Mouse (Mus musculus): ENCODE data around the gene Mypn. TPM values are rescaled to one million over a fixed set of nuclear protein-coding genes. Genes with fewer than 3 reads are reported as not detected.
A peak's percentile ranks its signal among the peaks of the same experiment; 100 is the strongest.

Gene Mypn
- polyA plus RNA-seq, 1 experiment from 2014 or later, result 0.12 TPM

DNA sequence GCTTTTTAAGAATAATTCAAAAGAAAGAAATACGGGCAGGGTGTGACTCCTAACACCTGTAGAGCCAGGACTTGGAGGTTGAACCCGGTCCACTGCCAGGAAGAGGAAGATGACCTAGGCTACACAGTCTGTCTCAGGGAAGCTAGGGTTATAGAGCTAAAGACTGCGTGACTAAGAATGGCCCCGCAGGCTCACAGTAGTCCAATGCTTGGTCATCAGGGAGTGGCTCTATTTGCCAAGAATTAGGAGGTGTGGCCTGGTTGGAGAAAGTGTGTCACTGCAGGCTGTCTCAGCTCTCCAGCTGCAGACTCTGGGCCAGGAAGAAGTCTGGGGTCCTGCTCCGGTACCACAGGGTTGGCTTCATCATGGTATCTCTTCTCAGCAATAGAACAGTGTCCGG is 32.9 kb upstream of the Mypn start:
- peak; percentile 90 for ATAC-seq (ENCODE audit: low FRiP score, low TSS enrichment)
- TF ChIP-seq EP300 (optimal IDR thresholded peaks at IDR 0.05) (no peak), CTCF (IDR thresholded peaks at IDR 0.05; ENCODE audit: low read depth) (no peak)
- H3K27ac ChIP-seq (replicated peaks), result no peak overlapping the region

DNA sequence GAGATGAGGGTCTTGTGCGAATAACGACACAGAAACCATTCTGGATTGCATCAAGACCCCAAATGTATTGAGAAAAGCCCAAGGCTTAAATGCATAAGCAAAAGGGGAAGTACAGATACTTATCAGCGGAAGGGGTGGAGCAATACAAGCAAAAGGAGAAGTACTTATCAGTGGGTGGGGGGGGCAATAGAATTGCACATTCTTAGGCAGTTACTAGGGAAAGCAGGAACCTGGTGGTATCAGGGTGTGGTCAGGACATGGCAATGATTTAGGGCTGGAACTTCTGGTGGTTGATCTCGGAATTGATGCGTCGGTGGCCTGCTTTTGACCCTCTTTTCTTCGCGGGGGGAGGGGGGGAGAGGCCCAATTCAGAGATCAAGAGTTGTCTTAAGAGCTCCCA is 32.1 kb upstream of the Mypn start:
- Histone ChIP-seq H3K36me3 (ENCODE audit: control insufficient read depth, insufficient read depth, low read length) (no peaks in the 10 kb centered on the region), H3K4me3 (ENCODE audit: low read depth, low read length) (no peak overlapping the region), H3K27me3 (ENCODE audit: control insufficient read depth, insufficient read depth, low read length) (no peaks in the 10 kb centered on the region), H3K4me1 (replicated peaks; ENCODE audit: control insufficient read depth, insufficient read depth) (no peaks in the 10 kb centered on the region), H3K9ac (ENCODE audit: low read length) (no peak overlapping the region), H3K9me3 (ENCODE audit: control insufficient read depth, low read length) (no peaks in the 10 kb centered on the region), H3K27ac (replicated peaks) (no peak overlapping the region), H3K4me2 (replicated peaks; ENCODE audit: low read depth) (no peak overlapping the region)
- DNase-seq (ENCODE audit: low spot score) (no peak), ATAC-seq (ENCODE audit: low FRiP score, low TSS enrichment) (no peak)
- TF ChIP-seq CTCF (IDR thresholded peaks at IDR 0.05; ENCODE audit: low read depth) (no peak), EP300 (optimal IDR thresholded peaks at IDR 0.05) (no peak)
- WGBS, result 82% methylated on average over 8 of the region's 8 CpGs

More for the DNA sequence above, 32.9 kb upstream of the Mypn start:
- H3K4me3 ChIP-seq (ENCODE audit: low read depth, low read length), result no peak overlapping the region
- no peak overlapping the region for H3K4me2 ChIP-seq (replicated peaks; ENCODE audit: low read depth)
- no peak overlapping the region for H3K9ac ChIP-seq (ENCODE audit: low read length)
- H3K36me3 ChIP-seq (ENCODE audit: control insufficient read depth, insufficient read depth, low read length), result no peaks in the 10 kb centered on the region
- no peaks in the 10 kb centered on the region for H3K27me3 ChIP-seq (ENCODE audit: control insufficient read depth, insufficient read depth, low read length)
- no peaks in the 10 kb centered on the region for H3K4me1 ChIP-seq (replicated peaks; ENCODE audit: control insufficient read depth, insufficient read depth)
- H3K9me3 ChIP-seq (ENCODE audit: control insufficient read depth, low read length), result no peaks in the 10 kb centered on the region
- WGBS, result 71% methylated on average over 6 of the region's 6 CpGs
- peak; percentile 21 for DNase-seq (ENCODE audit: low spot score)

DNA sequence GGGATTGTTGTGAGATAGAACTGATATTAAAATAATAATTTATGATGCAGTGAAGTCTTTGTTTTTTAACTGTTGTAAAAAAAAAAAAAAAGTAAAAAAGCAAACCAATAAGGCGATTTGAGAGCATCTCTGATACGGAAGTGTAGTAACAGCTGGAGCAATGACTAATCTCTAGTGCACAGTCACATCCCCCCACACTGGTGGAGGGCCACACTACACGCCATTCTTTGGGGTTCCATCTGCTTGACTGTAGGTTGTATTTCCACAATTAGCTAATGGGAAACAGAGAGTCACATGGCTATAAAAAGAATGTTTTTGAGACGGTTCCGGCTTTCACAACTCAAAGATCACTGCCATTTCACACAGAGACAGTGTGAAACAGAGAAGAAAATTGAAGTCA is 30.4 kb upstream of the Mypn start:
- Histone ChIP-seq H3K36me3 (ENCODE audit: control insufficient read depth, insufficient read depth, low read length) (no peaks in the 10 kb centered on the region), H3K4me3 (ENCODE audit: low read depth, low read length) (no peak overlapping the region), H3K27ac (replicated peaks) (no peak overlapping the region), H3K27me3 (ENCODE audit: control insufficient read depth, insufficient read depth, low read length) (no peaks in the 10 kb centered on the region), H3K4me1 (replicated peaks; ENCODE audit: control insufficient read depth, insufficient read depth) (no peaks in the 10 kb centered on the region), H3K9ac (ENCODE audit: low read length) (no peak overlapping the region), H3K9me3 (ENCODE audit: control insufficient read depth, low read length) (no peaks in the 10 kb centered on the region), H3K4me2 (replicated peaks; ENCODE audit: low read depth) (no peak overlapping the region)
- TF ChIP-seq EP300 (optimal IDR thresholded peaks at IDR 0.05) (no peak), CTCF (IDR thresholded peaks at IDR 0.05; ENCODE audit: low read depth) (no peak)
- 84% methylated on average over 5 of the region's 5 CpGs for WGBS
- ATAC-seq (ENCODE audit: low FRiP score, low TSS enrichment) (no peak), DNase-seq (ENCODE audit: low spot score) (no peak)

DNA sequence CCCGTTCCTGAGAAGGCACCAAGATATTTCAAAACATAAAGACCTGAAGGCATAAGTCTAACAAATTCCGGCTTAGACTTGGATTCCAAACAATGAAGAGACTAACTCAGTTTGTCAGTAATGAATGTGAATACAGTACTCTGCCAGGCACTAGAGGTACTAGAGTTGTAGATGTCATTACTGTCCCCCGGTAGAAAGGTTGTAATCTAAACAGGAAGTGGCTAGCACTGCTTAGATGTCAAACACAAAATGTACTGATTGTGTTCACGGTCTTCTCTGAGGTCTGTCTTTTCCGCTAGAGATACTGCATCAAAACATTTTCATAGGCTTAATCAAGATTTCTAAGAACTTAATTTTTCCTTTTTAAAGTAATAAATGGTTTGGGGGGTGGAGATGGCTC is 27.9 kb upstream of the Mypn start:
- WGBS, result 27% methylated on average over 5 of the region's 5 CpGs
- no peak for DNase-seq (ENCODE audit: low spot score)
- H3K27me3 ChIP-seq (ENCODE audit: control insufficient read depth, insufficient read depth, low read length), result no peaks in the 10 kb centered on the region
- H3K36me3 ChIP-seq (ENCODE audit: control insufficient read depth, insufficient read depth, low read length), result no peaks in the 10 kb centered on the region
- H3K9ac ChIP-seq (ENCODE audit: low read length), result no peak overlapping the region
- no peak overlapping the region for H3K27ac ChIP-seq (replicated peaks)
- no peak overlapping the region for H3K4me3 ChIP-seq (ENCODE audit: low read depth, low read length)
- H3K4me2 ChIP-seq (replicated peaks; ENCODE audit: low read depth), result no peak overlapping the region
- no peaks in the 10 kb centered on the region for H3K4me1 ChIP-seq (replicated peaks; ENCODE audit: control insufficient read depth, insufficient read depth)
- TF ChIP-seq EP300 (optimal IDR thresholded peaks at IDR 0.05), result no peak
- TF ChIP-seq CTCF (IDR thresholded peaks at IDR 0.05; ENCODE audit: low read depth), result no peak
- no peak for ATAC-seq (ENCODE audit: low FRiP score, low TSS enrichment)
- no peaks in the 10 kb centered on the region for H3K9me3 ChIP-seq (ENCODE audit: control insufficient read depth, low read length)

DNA sequence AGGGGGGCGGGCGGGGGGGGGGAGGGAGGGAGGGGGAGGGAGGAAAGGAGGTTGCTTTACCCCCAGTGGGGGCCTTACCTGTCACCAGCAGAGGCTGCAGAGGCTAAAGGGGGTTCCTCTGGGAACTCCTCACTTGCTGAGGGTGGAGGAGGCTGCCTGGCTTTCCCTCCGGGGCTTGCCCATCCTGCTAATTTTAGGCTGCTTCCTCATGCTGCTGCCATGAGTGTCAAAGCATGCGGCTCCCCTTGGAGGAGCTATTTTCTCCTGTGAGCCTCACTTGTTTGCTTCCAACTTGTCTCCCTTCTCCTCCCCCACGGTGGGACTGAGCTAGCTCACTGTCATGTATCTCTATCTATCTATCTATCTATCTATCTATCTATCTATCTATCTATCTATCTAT is 27.1 kb upstream of the Mypn start:
- Histone ChIP-seq H3K4me2 (replicated peaks; ENCODE audit: low read depth) (no peak overlapping the region), H3K27ac (replicated peaks) (no peak overlapping the region), H3K27me3 (ENCODE audit: control insufficient read depth, insufficient read depth, low read length) (no peaks in the 10 kb centered on the region), H3K9ac (ENCODE audit: low read length) (no peak overlapping the region), H3K4me1 (replicated peaks; ENCODE audit: control insufficient read depth, insufficient read depth) (no peaks in the 10 kb centered on the region), H3K4me3 (ENCODE audit: low read depth, low read length) (no peak overlapping the region), H3K36me3 (ENCODE audit: control insufficient read depth, insufficient read depth, low read length) (no peaks in the 10 kb centered on the region), H3K9me3 (ENCODE audit: control insufficient read depth, low read length) (no peaks in the 10 kb centered on the region)
- TF ChIP-seq CTCF (IDR thresholded peaks at IDR 0.05; ENCODE audit: low read depth) (no peak), EP300 (optimal IDR thresholded peaks at IDR 0.05) (no peak)
- DNase-seq (ENCODE audit: low spot score) (no peak), ATAC-seq (ENCODE audit: low FRiP score, low TSS enrichment) (no peak)
- 36% methylated on average over 4 of the region's 5 CpGs for WGBS

DNA sequence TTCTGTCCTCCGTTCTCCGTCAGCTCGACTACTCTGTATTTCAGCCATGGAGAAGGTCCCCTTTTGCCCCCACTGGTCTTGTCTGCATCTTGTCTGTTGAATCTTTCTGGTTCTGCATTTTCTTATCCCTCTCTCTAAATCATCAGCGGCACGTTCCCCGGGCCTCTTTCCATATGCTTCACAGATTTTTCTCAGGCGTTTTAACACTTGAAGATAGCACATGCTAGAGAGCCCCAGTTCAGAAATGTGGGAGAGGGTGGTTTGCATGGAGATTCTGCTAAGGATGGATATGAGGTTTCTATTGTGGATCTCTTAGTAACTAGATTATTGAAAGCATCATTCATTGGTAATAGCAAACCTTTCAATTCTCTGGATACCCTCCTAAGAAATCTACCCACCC is 26.5 kb upstream of the Mypn start:
- H3K4me1 ChIP-seq (replicated peaks; ENCODE audit: control insufficient read depth, insufficient read depth), result no peaks in the 10 kb centered on the region
- H3K4me2 ChIP-seq (replicated peaks; ENCODE audit: low read depth), result no peak overlapping the region
- H3K36me3 ChIP-seq (ENCODE audit: control insufficient read depth, insufficient read depth, low read length), result no peaks in the 10 kb centered on the region
- H3K9me3 ChIP-seq (ENCODE audit: control insufficient read depth, low read length), result no peaks in the 10 kb centered on the region
- no peak overlapping the region for H3K27ac ChIP-seq (replicated peaks)
- DNase-seq (ENCODE audit: low spot score), result no peak
- no peak overlapping the region for H3K4me3 ChIP-seq (ENCODE audit: low read depth, low read length)
- H3K27me3 ChIP-seq (ENCODE audit: control insufficient read depth, insufficient read depth, low read length), result no peaks in the 10 kb centered on the region
- ATAC-seq (ENCODE audit: low FRiP score, low TSS enrichment), result no peak
- TF ChIP-seq EP300 (optimal IDR thresholded peaks at IDR 0.05) (no peak), CTCF (IDR thresholded peaks at IDR 0.05; ENCODE audit: low read depth) (no peak)
- no peak overlapping the region for H3K9ac ChIP-seq (ENCODE audit: low read length)
- WGBS, result 78% methylated on average over 7 of the region's 7 CpGs
